Mouse (Mus musculus): Measurements from ENCODE around the gene Gm16253. TPM values are rescaled to one million over a fixed set of nuclear protein-coding genes. Genes with fewer than 3 reads are reported as not detected.

Gm16253 gene
- not detected for polyA plus RNA-seq (2015; fragmentation: Illumina TruSeq; extraction: RNeasy Lipid Tissue Mini Kit (QIAGEN cat#74804); ENCODE audit: low read depth, low replicate concordance)

GRCm38 (mm10) chr3:96576690-96577541 is at the start of gene Gm16253:
TSS of gene Gm16253 (plus strand) at chr3:96576984.

GRCm38 (mm10) chr3:96557694-96558093 is 19.1 kb upstream of the Gm16253 start, which contains the start of gene Txnip:
TSS of gene Txnip (plus strand) at chr3:96557957.

GRCm38 (mm10) chr3:96593790-96594560 is 17.2 kb downstream of the Gm16253 start, which contains the start of gene Polr3gl:
TSS of gene Polr3gl (minus strand) at chr3:96594181.

GRCm38 (mm10) chr3:96596228-96596707 is 19.5 kb downstream of the Gm16253 start, which contains the start of gene Ankrd34a:
TSS of gene Ankrd34a (plus strand) at chr3:96596636.

GRCm38 (mm10) chr3:96600639-96601250 is 24.0 kb downstream of the Gm16253 start, which contains the start of gene Lix1l:
TSS of gene Lix1l (plus strand) at chr3:96601149.

GRCm38 (mm10) chr3:96629729-96630600 is 53.2 kb downstream of the Gm16253 start, which contains the start of gene Rbm8a:
TSS of gene Rbm8a (plus strand) at chr3:96629933.

Other genes with a start within 250 kb of the Gm16253 start
- not detected for gene BC107364, start 124.7 kb upstream of the Gm16253 start, polyA plus RNA-seq (2015; fragmentation: Illumina TruSeq; extraction: RNeasy Lipid Tissue Mini Kit (QIAGEN cat#74804); ENCODE audit: low read depth, low replicate concordance)
- gene Hfe2, start 51.8 kb upstream of the Gm16253 start, polyA plus RNA-seq (2015; fragmentation: Illumina TruSeq; extraction: RNeasy Lipid Tissue Mini Kit (QIAGEN cat#74804); ENCODE audit: low read depth, low replicate concordance): 0.94 TPM
- 25.5 TPM for gene Txnip, start 19.0 kb upstream of the Gm16253 start, polyA plus RNA-seq (2015; fragmentation: Illumina TruSeq; extraction: RNeasy Lipid Tissue Mini Kit (QIAGEN cat#74804); ENCODE audit: low read depth, low replicate concordance)
- gene Polr3gl, start 17.2 kb downstream of the Gm16253 start, polyA plus RNA-seq (2015; fragmentation: Illumina TruSeq; extraction: RNeasy Lipid Tissue Mini Kit (QIAGEN cat#74804); ENCODE audit: low read depth, low replicate concordance): 39.7 TPM
- 43.7 TPM for gene Ankrd34a, start 19.7 kb downstream of the Gm16253 start, polyA plus RNA-seq (2015; fragmentation: Illumina TruSeq; extraction: RNeasy Lipid Tissue Mini Kit (QIAGEN cat#74804); ENCODE audit: low read depth, low replicate concordance)
- gene Lix1l, start 24.2 kb downstream of the Gm16253 start, polyA plus RNA-seq (2015; fragmentation: Illumina TruSeq; extraction: RNeasy Lipid Tissue Mini Kit (QIAGEN cat#74804); ENCODE audit: low read depth, low replicate concordance): 15.8 TPM
- 41.9 TPM for gene Rbm8a, start 52.9 kb downstream of the Gm16253 start, polyA plus RNA-seq (2015; fragmentation: Illumina TruSeq; extraction: RNeasy Lipid Tissue Mini Kit (QIAGEN cat#74804); ENCODE audit: low read depth, low replicate concordance)
- 73.8 TPM for gene Pex11b, start 58.4 kb downstream of the Gm16253 start, polyA plus RNA-seq (2015; fragmentation: Illumina TruSeq; extraction: RNeasy Lipid Tissue Mini Kit (QIAGEN cat#74804); ENCODE audit: low read depth, low replicate concordance)
- 0.12 TPM for gene Gm42957, start 58.5 kb downstream of the Gm16253 start, polyA plus RNA-seq (2015; fragmentation: Illumina TruSeq; extraction: RNeasy Lipid Tissue Mini Kit (QIAGEN cat#74804); ENCODE audit: low read depth, low replicate concordance)
- 2.6 TPM for gene Itga10, start 68.6 kb downstream of the Gm16253 start, polyA plus RNA-seq (2015; fragmentation: Illumina TruSeq; extraction: RNeasy Lipid Tissue Mini Kit (QIAGEN cat#74804); ENCODE audit: low read depth, low replicate concordance)
- gene Ankrd35, start 93.1 kb downstream of the Gm16253 start, polyA plus RNA-seq (2015; fragmentation: Illumina TruSeq; extraction: RNeasy Lipid Tissue Mini Kit (QIAGEN cat#74804); ENCODE audit: low read depth, low replicate concordance): 6.8 TPM
- 23.9 TPM for gene Pias3, start 119.4 kb downstream of the Gm16253 start, polyA plus RNA-seq (2015; fragmentation: Illumina TruSeq; extraction: RNeasy Lipid Tissue Mini Kit (QIAGEN cat#74804); ENCODE audit: low read depth, low replicate concordance)
- gene Nudt17, start 131.6 kb downstream of the Gm16253 start, polyA plus RNA-seq (2015; fragmentation: Illumina TruSeq; extraction: RNeasy Lipid Tissue Mini Kit (QIAGEN cat#74804); ENCODE audit: low read depth, low replicate concordance): 13.2 TPM
- gene Polr3c, start 150.6 kb downstream of the Gm16253 start, polyA plus RNA-seq (2015; fragmentation: Illumina TruSeq; extraction: RNeasy Lipid Tissue Mini Kit (QIAGEN cat#74804); ENCODE audit: low read depth, low replicate concordance): 28.5 TPM
- gene Rnf115, start 150.7 kb downstream of the Gm16253 start, polyA plus RNA-seq (2015; fragmentation: Illumina TruSeq; extraction: RNeasy Lipid Tissue Mini Kit (QIAGEN cat#74804); ENCODE audit: low read depth, low replicate concordance): 60.1 TPM

All from brain, adult 10 weeks (tissue).